Mouse (Mus musculus): Measurements from ENCODE around the gene CT030661.1. TPM values are rescaled to one million over a fixed set of nuclear protein-coding genes. Genes with fewer than 3 reads are reported as not detected.

CT030661.1 gene
- total RNA-seq (2023), result 10.0 TPM

GRCm38 (mm10) chr17:22314730-22315226, at the start of gene CT030661.1:
Gene CT030661.1, minus strand, starts transcription at chr17:22314837.

GRCm38 (mm10) chr17:22361101-22361781, 46.6 kb upstream of the CT030661.1 start, which contains the start of the genes Zfp944 and Zfp758:
Gene Zfp944, minus strand, starts transcription at chr17:22361400.
Gene Zfp758, plus strand, starts transcription at chr17:22361453.

Other genes starting within 250 kb of the CT030661.1 start
- gene Zfp947, start 148.6 kb downstream of the CT030661.1 start, total RNA-seq (2023), result 0.31 TPM
- 5.9 TPM for gene Zfp994, start 89.2 kb downstream of the CT030661.1 start, total RNA-seq (2023)
- gene Zfp944, start 46.6 kb upstream of the CT030661.1 start, total RNA-seq (2023), result 9.9 TPM
- 13.2 TPM for gene Zfp758, start 46.6 kb upstream of the CT030661.1 start, total RNA-seq (2023)
- gene Zfp946, start 109.4 kb upstream of the CT030661.1 start, total RNA-seq (2023), result 6.5 TPM